Mouse (Mus musculus) brain, embryonic 14.5 days (tissue): ENCODE measurements around the gene Rap1gap2.

Experiments
- CTCF ChIP-seq: fragments of 200-500 bp; IDR thresholded peaks from 2 replicates; pipeline ENCODE4 v1.5.1; 2012; ENCODE audit warnings: inconsistent platforms, mild to moderate bottlenecking, moderate library complexity, borderline replicate concordance; ENCODE audit not compliant: insufficient read depth, insufficient read length; ENCODE audit errors: extremely low read depth
- POLR2A ChIP-seq: fragments of 200-500 bp; IDR thresholded peaks from 2 replicates; pipeline ENCODE4 v1.6.1; 2012; ENCODE audit warnings: mild to moderate bottlenecking, inconsistent platforms, borderline replicate concordance; ENCODE audit not compliant: poor library complexity, insufficient read depth, insufficient read length, severe bottlenecking; ENCODE audit errors: extremely low read depth

DNA sequence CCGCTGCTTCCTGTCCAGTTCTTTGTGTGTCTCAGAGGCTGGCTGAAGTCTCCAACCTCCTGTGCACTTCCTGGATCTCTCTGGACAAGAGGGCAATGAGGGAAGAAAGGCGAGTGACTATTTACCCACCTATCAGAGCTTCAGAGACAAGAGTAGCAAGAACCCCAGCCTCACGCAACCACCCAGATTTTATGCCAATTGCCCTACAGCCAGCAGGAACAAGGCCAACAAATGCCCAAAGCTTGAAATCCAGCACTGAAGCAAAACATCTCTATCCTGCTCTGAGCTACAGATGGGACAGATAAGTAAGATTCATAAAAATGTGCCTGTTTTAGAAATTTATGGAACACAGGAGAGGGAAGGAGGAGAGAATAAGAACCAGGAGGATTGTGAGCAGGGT is 109.7 kb downstream of the Rap1gap2 start:
- TF ChIP-seq CTCF (no peak), POLR2A (no peak)
